Mouse (Mus musculus): ENCODE results near the gene Endog.
"Not testable (repeated sequence)": the region's sequence is repeated elsewhere in the genome, so short reads cannot be mapped to it uniquely, and the experiment has no call there.

Endog gene

DNA sequence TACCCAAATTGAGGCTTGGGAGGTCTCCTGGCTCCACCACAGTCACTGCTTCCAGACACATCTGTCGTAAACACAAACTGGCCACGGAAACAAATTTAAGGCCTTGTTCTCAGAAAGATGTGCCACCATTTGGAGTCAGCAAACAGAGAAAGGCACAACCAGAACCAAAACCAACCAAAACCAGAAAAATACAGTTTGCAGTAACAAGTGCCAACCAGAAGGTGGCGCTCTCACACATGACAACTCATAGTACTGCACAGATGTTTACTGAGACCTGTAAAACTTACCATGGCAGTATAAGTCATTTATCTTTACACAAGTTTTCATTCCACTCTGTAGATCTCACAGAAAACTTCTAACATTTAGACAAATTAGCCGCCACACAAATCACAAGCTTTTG lies 4.6 kb upstream of the Endog start:
- DNase-seq (ENCODE audit: low read depth, low spot score), result peak; percentile 13

GRCm38 (mm10) chr2:30171997-30172382 lies 697 bp downstream of the Endog start:
- DNase-seq (ENCODE audit: low read depth, low spot score), result no peak

DNA sequence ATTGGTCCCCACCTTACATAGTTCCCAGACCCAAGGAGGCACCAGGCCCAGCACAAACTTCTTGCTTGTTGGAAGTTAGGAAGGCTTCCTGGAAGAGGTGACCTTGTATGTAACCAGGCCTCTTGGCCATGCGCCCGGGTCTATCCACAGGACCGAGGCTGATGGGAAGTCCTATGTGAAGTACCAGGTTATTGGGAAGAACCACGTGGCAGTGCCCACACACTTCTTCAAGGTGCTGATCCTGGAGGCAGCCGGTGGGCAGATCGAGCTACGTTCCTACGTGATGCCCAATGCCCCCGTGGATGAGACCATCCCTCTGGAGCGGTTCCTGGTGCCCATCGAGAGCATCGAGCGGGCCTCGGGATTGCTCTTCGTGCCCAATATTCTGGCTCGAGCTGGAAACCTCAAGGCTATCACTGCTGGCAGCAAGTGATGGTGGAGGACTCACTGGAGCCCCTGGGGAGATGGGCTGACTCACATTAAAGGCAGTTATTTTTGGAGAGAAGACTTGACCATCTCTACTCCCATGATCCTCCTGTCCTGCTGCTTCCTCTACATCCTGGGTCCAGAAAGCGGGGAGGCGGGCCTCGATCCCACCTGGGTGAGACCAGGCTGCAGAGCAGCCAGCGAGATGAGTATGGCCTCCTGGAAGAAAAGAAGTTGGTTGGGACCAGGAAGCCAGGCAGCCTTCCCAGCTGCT lies 2.4 kb downstream of the Endog start:
- no peak for DNase-seq (ENCODE audit: low read depth, low spot score)

- DNase-seq (ENCODE audit: low read depth, low spot score), result no peak
Observed at GRCm38 (mm10) chr2:30175897-30176296, 4.6 kb downstream of the Endog start.

- no peak for DNase-seq (ENCODE audit: low read depth, low spot score)
Observed at GRCm38 (mm10) chr2:30176561-30176960, 5.3 kb downstream of the Endog start.

DNA sequence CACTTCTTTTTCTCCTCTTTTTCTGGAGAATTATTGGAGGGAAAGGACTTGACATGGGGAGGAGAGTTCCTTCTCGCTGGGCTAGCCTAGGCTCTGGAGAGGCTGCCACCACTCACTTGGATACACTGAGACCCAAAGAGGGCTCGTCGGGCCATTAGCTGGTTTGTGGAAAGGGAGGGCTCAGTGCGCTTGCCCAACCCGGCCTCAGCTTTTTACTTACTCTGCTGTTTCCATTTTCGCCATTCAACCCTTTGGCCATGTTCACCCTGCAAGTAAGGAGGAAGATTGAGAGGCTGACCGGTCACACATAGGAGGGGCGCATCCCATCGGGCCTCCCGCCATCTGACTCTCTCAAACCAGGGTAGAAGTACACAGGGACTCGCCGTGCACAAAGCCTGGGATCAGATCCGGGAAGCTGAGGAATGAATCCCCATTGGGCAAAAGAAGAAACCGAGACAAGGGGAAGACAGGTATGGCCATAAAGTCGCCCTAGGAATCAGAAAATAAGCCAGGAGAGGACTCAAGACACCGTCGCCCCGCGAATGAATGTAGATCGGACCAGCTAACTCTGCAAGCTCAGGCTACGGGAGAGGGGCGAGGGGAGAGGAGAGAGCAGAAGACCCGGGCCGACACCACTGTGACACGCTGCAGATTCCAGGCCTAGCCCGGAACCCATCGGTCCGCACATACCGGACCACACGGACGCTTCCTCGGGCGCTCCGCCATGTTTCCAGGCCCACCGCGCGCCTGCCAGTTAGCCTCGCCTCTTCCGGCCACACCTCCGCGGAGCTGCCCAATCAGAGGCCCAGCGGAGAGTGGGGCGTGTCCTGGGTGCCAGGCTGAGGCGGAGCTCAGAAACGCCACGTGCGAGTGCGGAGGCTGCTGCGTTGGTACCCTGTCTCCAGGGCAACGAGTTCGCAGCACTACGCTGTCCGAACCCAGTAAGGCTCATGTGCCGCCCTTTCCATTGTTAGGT lies 6.7 kb downstream of the Endog start, which contains the start of gene Spout1:
Spout1 (minus strand) TSS at position 760 of the 976 bp plus-strand sequence.
- DNase-seq (ENCODE audit: low read depth, low spot score), result peak; percentile 97

DNA sequence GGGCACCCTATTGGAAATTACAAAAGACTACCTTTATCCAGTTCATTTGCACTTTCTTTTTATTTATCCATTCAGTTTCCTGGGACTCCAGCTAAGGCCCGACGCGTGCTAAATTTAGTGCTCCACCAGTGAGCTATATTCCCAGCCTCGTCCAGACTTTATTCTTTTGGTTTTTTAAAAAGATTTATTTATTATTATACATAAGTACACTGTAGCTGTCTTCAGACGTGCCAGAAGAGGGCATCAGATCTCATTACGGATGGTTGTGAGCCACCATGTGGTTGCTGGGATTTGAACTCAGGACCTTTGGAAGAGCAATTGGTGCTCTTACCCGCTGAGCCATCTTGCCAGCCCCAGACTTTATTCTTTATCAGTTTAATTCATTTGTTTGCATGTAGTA lies 7.4 kb downstream of the Endog start:
- DNase-seq (ENCODE audit: low read depth, low spot score), result not testable (repeated sequence)

DNA sequence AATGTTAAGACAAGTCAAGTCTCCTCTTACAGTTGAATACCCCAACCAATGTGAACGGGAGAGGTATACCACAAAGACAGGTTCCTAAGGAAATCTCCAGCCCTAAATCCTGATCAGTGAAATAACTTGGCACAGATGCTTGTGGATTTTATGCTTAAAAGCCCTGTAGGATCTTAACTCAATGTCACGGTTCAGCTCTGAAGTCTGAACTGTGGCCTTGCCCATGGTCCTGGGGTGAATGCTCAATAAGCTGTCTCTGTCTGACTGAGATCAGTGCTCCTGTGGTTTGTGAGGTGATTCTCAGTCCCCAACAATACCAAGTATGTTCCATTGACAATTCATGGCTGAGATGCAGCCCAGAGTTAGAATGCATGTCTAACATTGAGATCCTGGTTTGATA lies 11.1 kb downstream of the Endog start:
- DNase-seq (ENCODE audit: low read depth, low spot score), result no peak

- no peak for DNase-seq (ENCODE audit: low read depth, low spot score)
Observed at GRCm38 (mm10) chr2:30183721-30184120, 12.4 kb downstream of the Endog start.

- DNase-seq (ENCODE audit: low read depth, low spot score), result no peak
Observed at GRCm38 (mm10) chr2:30185276-30185675, 14.0 kb downstream of the Endog start.

- DNase-seq (ENCODE audit: low read depth, low spot score), result no peak
Observed at GRCm38 (mm10) chr2:30185681-30186080, 14.4 kb downstream of the Endog start.

GRCm38 (mm10) chr2:30191790-30192580 lies 20.7 kb downstream of the Endog start:
- DNase-seq (ENCODE audit: low read depth, low spot score), result no peak

GRCm38 (mm10) chr2:30194656-30195055 lies 23.4 kb downstream of the Endog start:
- no peak for DNase-seq (ENCODE audit: low read depth, low spot score)

DNA sequence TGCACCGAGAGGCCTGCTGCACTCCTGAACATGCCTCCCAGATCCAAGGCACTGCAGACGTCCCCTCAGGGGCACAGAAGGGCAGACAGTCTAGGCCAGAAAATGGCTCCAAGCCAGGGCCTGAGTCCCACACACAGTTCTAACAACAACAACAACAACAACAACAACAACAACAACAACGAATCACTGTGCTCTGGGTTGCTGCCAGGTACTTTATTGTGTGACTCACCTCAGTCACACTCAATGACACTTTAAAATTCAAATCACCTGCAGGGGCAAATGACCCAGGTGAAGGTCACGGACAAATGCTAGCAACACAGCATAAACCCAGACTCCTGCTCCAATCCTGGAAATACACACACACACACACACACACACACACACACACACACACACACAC lies 26.7 kb downstream of the Endog start:
- no peak for DNase-seq (ENCODE audit: low read depth, low spot score)

- DNase-seq (ENCODE audit: low read depth, low spot score), result no peak
Observed at GRCm38 (mm10) chr2:30199984-30200383, 28.7 kb downstream of the Endog start.

- DNase-seq (ENCODE audit: low read depth, low spot score), result no peak
Observed at GRCm38 (mm10) chr2:30200388-30200925, 29.2 kb downstream of the Endog start.

DNA sequence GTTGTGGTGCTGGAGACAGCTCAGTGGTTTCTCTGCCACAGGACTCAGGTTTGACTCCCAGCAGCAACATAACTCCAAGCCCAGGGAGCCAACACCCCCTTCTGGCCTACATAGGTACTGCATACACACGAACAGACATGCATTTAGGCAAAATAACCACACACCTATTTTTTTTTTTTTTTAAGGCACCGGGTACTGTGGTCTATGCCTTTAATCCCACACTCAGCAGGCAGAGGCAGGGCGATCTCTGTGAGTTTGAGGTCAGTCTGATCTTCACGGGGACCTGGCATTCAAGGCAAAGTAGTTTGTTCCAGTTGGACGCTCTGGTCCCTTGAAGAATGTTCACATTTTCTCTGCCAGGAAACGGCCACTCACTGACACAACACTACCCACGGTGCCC lies 32.1 kb downstream of the Endog start:
- DNase-seq (ENCODE audit: low read depth, low spot score), result peak; percentile 46

DNA sequence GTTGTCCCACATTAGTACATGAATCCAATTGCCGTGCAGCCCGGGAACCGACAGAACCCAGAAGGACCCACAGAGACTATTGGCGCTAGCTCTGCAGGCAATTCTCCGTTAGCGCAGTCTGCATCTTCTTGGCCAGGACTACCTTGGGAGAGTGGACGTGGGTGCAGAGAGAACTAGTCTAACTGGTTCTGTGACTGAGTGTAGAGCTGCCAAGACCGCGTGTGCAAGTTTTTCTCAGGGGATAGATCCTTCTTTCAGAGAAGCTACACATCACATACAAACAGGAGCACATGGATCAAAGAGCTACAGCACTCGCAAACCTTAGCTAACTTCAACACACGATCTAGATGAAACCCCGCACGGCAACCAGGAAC lies 33.9 kb downstream of the Endog start:
- DNase-seq (ENCODE audit: low read depth, low spot score), result no peak

DNA sequence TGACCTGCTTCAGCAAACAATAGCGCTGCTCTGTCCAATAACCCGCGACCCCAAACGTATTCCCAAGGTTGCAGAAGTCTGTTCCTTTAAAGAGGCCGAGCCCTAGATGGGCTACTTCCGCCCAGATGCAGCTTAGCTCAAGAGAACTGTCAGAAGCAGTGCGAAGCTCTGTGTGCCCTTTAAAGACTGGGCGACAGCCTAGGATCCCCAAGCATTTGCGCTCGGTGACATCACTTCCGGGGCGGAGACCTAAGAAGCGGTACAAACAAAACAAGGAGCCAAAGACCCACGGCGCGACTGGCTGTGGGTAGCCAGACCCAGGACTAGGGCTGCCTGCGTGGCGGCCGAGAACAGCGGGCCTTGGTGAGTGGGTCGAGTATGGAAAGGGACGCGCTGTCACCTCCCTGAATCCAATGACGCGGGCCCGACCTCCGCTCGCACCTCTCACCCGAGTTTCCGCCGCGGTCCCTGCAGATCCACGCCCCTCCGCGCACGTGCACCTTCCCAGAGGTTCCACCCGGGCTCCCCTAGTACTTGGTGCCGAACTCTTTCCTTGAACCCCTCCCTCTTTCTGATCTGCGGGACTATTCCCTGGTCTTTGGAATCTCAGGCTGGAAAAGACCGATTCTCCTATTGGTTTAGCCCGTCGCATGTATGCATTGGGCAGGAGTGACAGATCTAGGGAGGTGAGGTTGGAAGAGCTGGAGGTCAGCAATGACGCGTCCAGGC lies 34.5 kb downstream of the Endog start, which contains the start of gene Kyat1:
Kyat1 (minus strand) TSS at position 219 of the 729 bp plus-strand sequence.
- peak; percentile 92 for DNase-seq (ENCODE audit: low read depth, low spot score)

GRCm38 (mm10) chr2:30207401-30207800 lies 36.1 kb downstream of the Endog start:
- no peak for DNase-seq (ENCODE audit: low read depth, low spot score)

DNA sequence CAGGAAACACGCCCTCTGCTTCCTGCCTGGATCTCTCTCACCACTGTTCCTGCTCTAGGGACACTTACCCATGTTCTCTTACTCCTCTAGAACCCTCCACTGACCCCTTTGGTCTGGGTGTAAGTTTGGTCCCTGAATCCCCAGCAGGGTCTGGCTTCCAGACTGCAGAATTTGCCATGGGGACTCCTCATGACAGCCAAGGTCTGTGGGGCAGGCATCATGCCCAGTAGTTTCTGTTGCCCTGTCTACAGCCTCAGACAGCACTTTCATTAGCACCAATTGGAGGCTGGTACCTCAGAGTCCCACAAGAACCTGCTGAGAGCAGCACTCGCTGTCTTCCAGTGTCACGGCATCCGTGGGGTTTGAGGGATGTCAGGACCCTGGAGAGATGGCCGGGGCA lies 36.6 kb downstream of the Endog start:
- DNase-seq (ENCODE audit: low read depth, low spot score), result no peak

All from forelimb bud, embryonic 11.5 days (tissue).